Mouse (Mus musculus) CH12.LX (cell line): ENCODE results near the gene Gm47429. TPM values are rescaled to one million over a fixed set of nuclear protein-coding genes. Genes with fewer than 3 reads are reported as not detected.

ENCODE experiments used
- DNase-seq: peaks from one replicate; pipeline ENCODE4 v3.0.0-alpha.2; 2013; ENCODE audit errors: extremely low read depth
- H3K27ac ChIP-seq: 2 replicates; pipeline ENCODE4 v1.5.1; 2012; ENCODE audit warnings: low read depth, mild to moderate bottlenecking, control low read depth, moderate library complexity; ENCODE audit not compliant: insufficient read depth
- H3K27me3 ChIP-seq: replicated peaks from 2 replicates; pipeline ENCODE3; 2012; ENCODE audit warnings: inconsistent platforms
- H3K36me3 ChIP-seq, 2 experiments: replicated peaks in 1 of 2; 2 replicates each; pipeline versions ENCODE3 to v1.6.1; 2012; ENCODE audit warnings: inconsistent platforms in 1 of 2, low read length in 1 of 2, mild to moderate bottlenecking in 1 of 2, mixed read lengths in 1 of 2, moderate library complexity in 1 of 2; ENCODE audit not compliant: control insufficient read depth in 1 of 2, insufficient read depth in 1 of 2
- H3K4me1 ChIP-seq, 2 experiments: 2 replicates each; pipeline ENCODE4 v1.6.1; 2012; ENCODE audit warnings: inconsistent platforms in 1 of 2, moderate library complexity in 1 of 2; ENCODE audit not compliant: insufficient read depth in 2 of 2, control insufficient read depth in 1 of 2
- H3K4me2 ChIP-seq: 2 replicates; pipeline ENCODE4 v1.6.1; 2012; ENCODE audit warnings: low read depth, mild to moderate bottlenecking, control low read depth; ENCODE audit not compliant: poor library complexity, insufficient read depth, severe bottlenecking
- H3K4me3 ChIP-seq, 3 experiments: fragments of 150-350 bp in 1 of 3; sonication (generic) in 1 of 3; replicated peaks in 1 of 3; 2 replicates each; pipeline versions ENCODE3 to v1.5.1; 2011 to 2012; ENCODE audit warnings: low read depth in 2 of 3, low read length in 2 of 3, mild to moderate bottlenecking in 2 of 3, moderate library complexity in 2 of 3, control low read depth in 1 of 3, improper control_type of control experiment in 1 of 3, inconsistent platforms in 1 of 3, mixed read lengths in 1 of 3; ENCODE audit not compliant: poor library complexity in 1 of 3
- H3K79me2 ChIP-seq: replicated peaks from 2 replicates; pipeline ENCODE4 v1.6.1; 2012; ENCODE audit warnings: mild to moderate bottlenecking, moderate library complexity; ENCODE audit not compliant: control insufficient read depth, poor library complexity, insufficient read depth, severe bottlenecking; ENCODE audit errors: extremely low read depth
- H3K9ac ChIP-seq: 2 replicates; pipeline ENCODE4 v1.6.1; 2012; ENCODE audit warnings: low read depth, mild to moderate bottlenecking, control low read depth, moderate library complexity; ENCODE audit not compliant: insufficient read depth
- H3K9me3 ChIP-seq: replicated peaks from 2 replicates; pipeline ENCODE3; 2012; ENCODE audit warnings: low read length, inconsistent platforms, mixed read lengths
- CHD1 ChIP-seq: IDR thresholded peaks from 2 replicates; pipeline ENCODE4 v1.6.1; 2012; ENCODE audit warnings: low read depth, low read length, improper control_type of control experiment, inconsistent platforms
- CHD2 ChIP-seq: IDR thresholded peaks from 2 replicates; pipeline ENCODE4 v1.6.1; 2011; ENCODE audit warnings: low read length, improper control_type of control experiment
- CTCF ChIP-seq, 2 experiments: IDR thresholded peaks in 1 of 2; conservative IDR thresholded peaks in 1 of 2; 2 replicates each; pipeline ENCODE4 v1.5.1; 2011 to 2012; ENCODE audit warnings: low read depth in 2 of 2, low read length in 2 of 2, improper control_type of control experiment in 1 of 2, inconsistent platforms in 1 of 2, mild to moderate bottlenecking in 1 of 2, moderate library complexity in 1 of 2
- ELF1 ChIP-seq: IDR thresholded peaks from 2 replicates; pipeline ENCODE4 v1.6.1; 2014; ENCODE audit warnings: low read depth, mild to moderate bottlenecking, inconsistent platforms, low read length, improper control_type of control experiment
- EP300 ChIP-seq: IDR thresholded peaks from 2 replicates; pipeline ENCODE4 v1.6.1; 2011; ENCODE audit warnings: low read length, improper control_type of control experiment
- ETS1 ChIP-seq: conservative IDR thresholded peaks from 2 replicates; pipeline ENCODE4 v1.6.1; 2012; ENCODE audit warnings: low read depth, mild to moderate bottlenecking, inconsistent platforms, low read length, improper control_type of control experiment, moderate library complexity
- GABPA ChIP-seq: IDR thresholded peaks from 2 replicates; pipeline ENCODE4 v1.6.1; 2012; ENCODE audit warnings: low read depth, low read length, improper control_type of control experiment, inconsistent platforms; ENCODE audit not compliant: insufficient replicate concordance
- IRF4 ChIP-seq: IDR thresholded peaks from 2 replicates; pipeline ENCODE4 v1.6.1; 2014; ENCODE audit warnings: low read depth, mild to moderate bottlenecking, inconsistent platforms, low read length, improper control_type of control experiment
- JUN ChIP-seq: IDR thresholded peaks from 2 replicates; pipeline ENCODE4 v1.6.1; 2011; ENCODE audit warnings: low read depth, mild to moderate bottlenecking, low read length, improper control_type of control experiment, moderate library complexity; ENCODE audit not compliant: insufficient read depth
- JUND ChIP-seq: conservative IDR thresholded peaks from 2 replicates; pipeline ENCODE4 v1.6.1; 2011; ENCODE audit warnings: low read depth, low read length, improper control_type of control experiment
- KAT2A ChIP-seq: IDR thresholded peaks from 2 replicates; pipeline ENCODE4 v1.6.1; 2012; ENCODE audit warnings: low read length, improper control_type of control experiment, inconsistent platforms; ENCODE audit not compliant: insufficient replicate concordance
- MAFK ChIP-seq: IDR thresholded peaks from 2 replicates; pipeline ENCODE4 v1.6.1; 2011; ENCODE audit warnings: low read length, improper control_type of control experiment; ENCODE audit not compliant: insufficient replicate concordance
- MAX ChIP-seq: IDR thresholded peaks from 2 replicates; pipeline ENCODE4 v1.6.1; 2011; ENCODE audit warnings: low read length, improper control_type of control experiment
- MAZ ChIP-seq: IDR thresholded peaks from 2 replicates; pipeline ENCODE4 v1.6.1; 2012; ENCODE audit warnings: low read depth, mild to moderate bottlenecking, inconsistent platforms, low read length, improper control_type of control experiment, moderate library complexity
- MXI1 ChIP-seq: IDR thresholded peaks from 2 replicates; pipeline ENCODE4 v1.6.1; 2011; ENCODE audit warnings: mild to moderate bottlenecking, low read depth, low read length, improper control_type of control experiment
- MYC ChIP-seq: IDR thresholded peaks from 2 replicates; pipeline ENCODE4 v1.6.1; 2011; ENCODE audit warnings: low read depth, mild to moderate bottlenecking, improper control_type of control experiment, low read length
- NELFE ChIP-seq: IDR thresholded peaks from 2 replicates; pipeline ENCODE4 v1.6.1; 2011; ENCODE audit warnings: low read depth, low read length, improper control_type of control experiment
- NRF1 ChIP-seq: IDR thresholded peaks from 2 replicates; pipeline ENCODE4 v1.6.1; 2014; ENCODE audit warnings: low read depth, mild to moderate bottlenecking, inconsistent platforms, low read length, improper control_type of control experiment, moderate library complexity
- PAX5 ChIP-seq: IDR thresholded peaks from 2 replicates; pipeline ENCODE4 v1.6.1; 2012; ENCODE audit warnings: low read length, inconsistent platforms, mixed read lengths
- POLR2A ChIP-seq: IDR thresholded peaks from 2 replicates; pipeline ENCODE4 v1.6.1; 2011; ENCODE audit warnings: low read depth, mild to moderate bottlenecking, improper control_type of control experiment, low read length
- RAD21 ChIP-seq: IDR thresholded peaks from 2 replicates; pipeline ENCODE4 v1.6.1; 2011; ENCODE audit warnings: low read depth, mild to moderate bottlenecking, low read length, improper control_type of control experiment, moderate library complexity
- RCOR1 ChIP-seq: conservative IDR thresholded peaks from 2 replicates; pipeline ENCODE4 v1.6.1; 2012; ENCODE audit warnings: low read depth, mild to moderate bottlenecking, inconsistent platforms, low read length, improper control_type of control experiment
- TBP ChIP-seq: conservative IDR thresholded peaks from 2 replicates; pipeline ENCODE4 v1.6.1; 2011; ENCODE audit warnings: low read depth, low read length, improper control_type of control experiment
- UBTF ChIP-seq: IDR thresholded peaks from 2 replicates; pipeline ENCODE4 v1.6.1; 2012; ENCODE audit warnings: low read depth, mild to moderate bottlenecking, inconsistent platforms, low read length, improper control_type of control experiment, moderate library complexity
- USF1 ChIP-seq: IDR thresholded peaks from 2 replicates; pipeline ENCODE4 v1.6.1; 2014; ENCODE audit warnings: low read depth, mild to moderate bottlenecking, inconsistent platforms, low read length, improper control_type of control experiment
- USF2 ChIP-seq: conservative IDR thresholded peaks from 2 replicates; pipeline ENCODE4 v1.6.1; 2011; ENCODE audit warnings: low read depth, low read length, improper control_type of control experiment
- ZKSCAN1 ChIP-seq: IDR thresholded peaks from 2 replicates; pipeline ENCODE4 v1.6.1; 2012; ENCODE audit warnings: low read depth, inconsistent platforms, low read length, improper control_type of control experiment, borderline replicate concordance
- ZMIZ1 ChIP-seq: IDR thresholded peaks from 2 replicates; pipeline ENCODE4 v1.6.1; 2012; ENCODE audit warnings: low read depth, mild to moderate bottlenecking, inconsistent platforms, low read length, improper control_type of control experiment
- ZNF384 ChIP-seq: IDR thresholded peaks from 2 replicates; pipeline ENCODE4 v1.6.1; 2012; ENCODE audit warnings: low read depth, low read length, improper control_type of control experiment, inconsistent platforms
- dilution Hi-C: fragments of 300-500 bp; cut with MboI; formaldehyde crosslinking; loops from 2 replicates; pipeline ENCODE4 v1.14.3; 2020; ENCODE audit warnings: low sequenced_read_pairs; ENCODE audit not compliant: extremely low pct_unique_long_range_greater_than_20kb, extremely low pct_ligation_motif_present
- in situ Hi-C: fragments of 300-500 bp; cut with MboI; formaldehyde crosslinking; loops from 3 replicates; pipeline ENCODE4 v1.14.3; 2019; ENCODE audit warnings: low sequenced_read_pairs, low pct_ligation_motif_present, low pct_unique_long_range_greater_than_20kb, mixed read lengths
- polyA plus RNA-seq: library from polyadenylated mRNA; unstranded; fragments of >175 nt; gene quantifications from 2 replicates; pipeline ENCODE4 v1.2.1, GENCODE M21; 2012; ENCODE audit warnings: low read depth; ENCODE audit not compliant: insufficient read length
- total RNA-seq, 2 experiments: library from RNA; depleted of rRNA; stranded (reverse); fragments of 300-350 nt in 1 of 2; fragments of >200 nt in 1 of 2; gene quantifications; 2 replicates each; pipeline ENCODE4 v1.2.3; 2012 to 2014

Gm47429 gene
- total and polyA plus RNA-seq, 3 experiments = not detected

- no peak for DNase-seq
- Histone ChIP-seq H3K36me3 (peaks cover 57 to 85% of the 10 kb centered on the region in 2 experiments), H3K9ac (no peak overlapping the region), H3K4me2 (no peak overlapping the region), H3K27ac (no peak overlapping the region), H3K4me1 (peaks cover 6 to 21% of the 10 kb centered on the region in 2 experiments; a peak in 3 of 4 replicates)
- no peak for TF ChIP-seq GABPA
- no peak for TF ChIP-seq MAX
- no peak for TF ChIP-seq MAZ
- TF ChIP-seq ETS1 = no peak
- TF ChIP-seq CHD2 = no peak
- no peak for TF ChIP-seq RAD21
- TF ChIP-seq PAX5 = no peak
- no peak for TF ChIP-seq JUND
- no peak for TF ChIP-seq JUN
- TF ChIP-seq RCOR1 = no peak
- no peak for TF ChIP-seq MYC
- TF ChIP-seq USF2 = no peak
- TF ChIP-seq ZMIZ1 = no peak
- no peak for TF ChIP-seq USF1
- no peak for TF ChIP-seq ZKSCAN1
- no peak for TF ChIP-seq POLR2A
- no peak for TF ChIP-seq CTCF (conservative IDR thresholded peaks at IDR 0.05 in 1 of 2, IDR thresholded peaks at IDR 0.05 in 1 of 2; ENCODE audit: low read depth in 2 of 2, low read length in 2 of 2)
- no peak for TF ChIP-seq CHD1
- TF ChIP-seq, all 38 proteins: peak for 0
- H3K9me3 ChIP-seq = no peaks in the 10 kb centered on the region
- in situ Hi-C loops = no loop called here
- H3K79me2 ChIP-seq = no peaks in the 10 kb centered on the region
- H3K4me3 ChIP-seq = no peak overlapping the region
- no peaks in the 10 kb centered on the region for H3K27me3 ChIP-seq
- dilution Hi-C loops = no loop called here
These were observed 20.0 kb downstream of the Gm47429 start for GRCm38 (mm10) chr13:50423625-50424209.

GRCm38 (mm10) chr13:50418421-50418820 is 25.3 kb downstream of the Gm47429 start:
- no peaks in the 10 kb centered on the region for H3K27me3 ChIP-seq
- no peaks in the 10 kb centered on the region for H3K9me3 ChIP-seq
- dilution Hi-C loops = no loop called here
- TF ChIP-seq CHD1 (no peak), TBP (no peak), ZKSCAN1 (no peak), NRF1 (no peak), USF2 (no peak), KAT2A (no peak), CTCF (conservative IDR thresholded peaks at IDR 0.05 in 1 of 2, IDR thresholded peaks at IDR 0.05 in 1 of 2; ENCODE audit: low read depth in 2 of 2, low read length in 2 of 2) (no peak), ZNF384 (no peak), MXI1 (no peak), MYC (no peak), MAFK (no peak), JUN (no peak), UBTF (no peak), NELFE (no peak), ELF1 (no peak), IRF4 (no peak), EP300 (no peak), CHD2 (no peak)
- TF ChIP-seq, all 38 proteins: peak for 0
- Histone ChIP-seq H3K4me2 (peak overlapping the region; percentile 94), H3K79me2 (no peaks in the 10 kb centered on the region), H3K4me3 (peak overlapping the region; percentile 75 to 87 (median 83)), H3K9ac (peak overlapping the region; percentile 78), H3K36me3 (peaks cover 12 to 32% of the 10 kb centered on the region in 2 experiments), H3K27ac (no peak overlapping the region), H3K4me1 (peaks cover 12 to 26% of the 10 kb centered on the region in 2 experiments; a peak in 3 of 4 replicates)
- peak; percentile 11 for DNase-seq
- in situ Hi-C loops = no loop called here
